Mouse (Mus musculus) forebrain, embryonic 10.5 days (tissue): ENCODE measurements at regions not wholly inside any gene's neighbourhood (a gene's known extent, or its start where the extent isn't known, plus 50 kb on each side); places are given as distances from the start of the nearest gene placed in this dataset.

Experiments
- DNase-seq: peaks from one replicate; pipeline ENCODE4 v3.0.0-alpha.2; 2017; ENCODE audit warnings: low spot score; ENCODE audit errors: extremely low spot score
- H3K27ac ChIP-seq: fragments of 300-500 bp; sonication (generic); 2 replicates; pipeline ENCODE4 v1.5.1; 2016; ENCODE audit warnings: mild to moderate bottlenecking
- H3K27me3 ChIP-seq: fragments of 300-500 bp; sonication (generic); 2 replicates; pipeline ENCODE4 v1.6.1; 2016; ENCODE audit warnings: mild to moderate bottlenecking; ENCODE audit not compliant: poor library complexity, severe bottlenecking
- H3K36me3 ChIP-seq: fragments of 300-500 bp; sonication (generic); replicated peaks from 2 replicates; pipeline ENCODE4 v1.6.1; 2016; ENCODE audit warnings: mild to moderate bottlenecking, moderate library complexity
- H3K4me1 ChIP-seq: fragments of 300-500 bp; sonication (generic); 2 replicates; pipeline ENCODE4 v1.6.1; 2016
- H3K4me3 ChIP-seq: fragments of 300-500 bp; sonication (generic); 2 replicates; pipeline ENCODE4 v1.5.1; 2016; ENCODE audit warnings: mild to moderate bottlenecking, moderate library complexity
- H3K9me3 ChIP-seq: fragments of 300-500 bp; sonication (generic); 2 replicates; pipeline ENCODE4 v1.6.1; 2016; ENCODE audit warnings: mild to moderate bottlenecking, moderate library complexity
- WGBS: fragments of 180-500 bp; shearing (Covaris S2); methylation state at CpG from one replicate; pipeline ENCODE4 v1.1.7; 2016; 5-methylcytosine and 5-hydroxymethylcytosine counted together

GRCm38 (mm10) chr6:36004701-36005100, 383.2 kb upstream of the Chrm2 start:
- DNase-seq, result peak; percentile 15

DNA sequence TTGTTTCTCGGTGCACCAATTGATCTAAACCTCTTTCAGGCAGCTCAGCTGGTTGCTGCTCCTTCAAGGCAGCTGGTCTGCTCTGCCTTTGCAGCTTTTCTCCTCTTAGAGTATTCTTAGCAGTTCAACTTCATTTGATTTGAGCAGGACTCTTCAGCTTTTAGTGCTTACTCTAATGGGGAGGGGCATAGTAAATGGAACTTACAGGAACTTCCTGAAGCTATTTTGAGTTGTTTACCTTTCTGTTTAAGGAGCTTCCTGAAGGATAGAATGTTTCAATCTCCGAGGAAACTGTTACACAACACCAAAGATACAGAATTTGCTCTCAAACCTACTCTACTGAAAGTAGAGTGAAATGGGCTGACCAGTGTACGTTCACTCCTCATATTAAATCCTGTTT, 385.8 kb upstream of the Chrm2 start:
- Histone ChIP-seq H3K9me3 (no peaks in the 10 kb centered on the region), H3K4me3 (no peak overlapping the region), H3K27ac (no peak overlapping the region), H3K4me1 (no peaks in the 10 kb centered on the region), H3K36me3 (no peaks in the 10 kb centered on the region), H3K27me3 (no peaks in the 10 kb centered on the region)
- WGBS, result 80% methylated on average over 3 of the region's 3 CpGs
- DNase-seq, result no peak

More at GRCm38 (mm10) chr6:36004701-36005100, 383.2 kb upstream of the Chrm2 start:
- Histone ChIP-seq H3K27me3 (no peaks in the 10 kb centered on the region), H3K4me3 (no peak overlapping the region), H3K4me1 (no peaks in the 10 kb centered on the region), H3K27ac (no peak overlapping the region), H3K9me3 (no peaks in the 10 kb centered on the region), H3K36me3 (no peaks in the 10 kb centered on the region)
- 51% methylated on average over 1 of the region's 1 CpGs for WGBS

DNA sequence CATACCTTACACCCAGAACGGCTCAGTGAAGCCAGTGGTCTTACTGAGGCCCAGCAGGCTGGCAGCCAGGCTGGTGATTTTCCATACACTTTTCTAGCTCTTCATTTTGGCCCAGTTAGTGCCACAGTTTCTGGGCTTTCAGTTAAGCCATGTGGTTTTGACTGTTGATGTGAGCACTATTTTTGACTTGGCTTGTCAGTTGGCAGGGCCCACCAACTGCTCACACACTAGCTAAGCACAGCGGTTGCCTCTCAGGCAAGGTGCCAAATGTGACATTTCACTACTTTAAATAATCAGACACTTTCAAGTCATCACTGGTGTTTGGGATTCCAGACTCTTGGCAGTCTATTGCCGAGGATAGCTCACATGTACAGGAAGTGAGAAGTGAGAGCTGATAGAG, 399.0 kb upstream of the Chrm2 start:
- no peak for DNase-seq
- Histone ChIP-seq H3K4me3 (no peak overlapping the region), H3K27ac (no peak overlapping the region), H3K4me1 (no peaks in the 10 kb centered on the region), H3K27me3 (no peaks in the 10 kb centered on the region), H3K9me3 (no peaks in the 10 kb centered on the region), H3K36me3 (no peaks in the 10 kb centered on the region)
- WGBS, result 88% methylated on average over 3 of the region's 3 CpGs

DNA sequence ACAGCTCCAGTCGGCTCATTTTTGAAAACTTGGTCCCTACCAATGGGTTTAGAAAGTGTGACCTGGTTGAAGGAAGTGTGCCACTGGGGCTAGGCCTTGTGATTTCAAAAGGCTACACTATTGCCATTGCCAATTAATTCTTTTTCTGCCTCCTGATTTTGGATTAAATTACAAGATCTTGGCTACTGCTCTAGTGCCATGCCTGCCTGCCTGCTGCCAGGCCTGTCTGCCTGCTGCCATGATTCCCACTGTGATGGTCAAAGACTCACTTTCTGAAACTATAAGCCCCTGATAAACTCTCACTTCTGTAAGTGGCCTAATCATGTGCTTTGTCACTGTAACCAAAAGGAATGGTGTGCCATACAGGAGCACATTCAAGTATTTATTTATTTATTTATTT, 400.4 kb upstream of the Mtpn start:
- H3K9me3 ChIP-seq, result no peaks in the 10 kb centered on the region
- DNase-seq, result no peak
- H3K27ac ChIP-seq, result no peak overlapping the region
- no peak overlapping the region for H3K4me3 ChIP-seq
- H3K27me3 ChIP-seq, result no peaks in the 10 kb centered on the region
- H3K36me3 ChIP-seq, result no peaks in the 10 kb centered on the region
- no peaks in the 10 kb centered on the region for H3K4me1 ChIP-seq
- WGBS, result 87% methylated on average over 1 of the region's 1 CpGs

GRCm38 (mm10) chr6:35924189-35924588, 384.5 kb upstream of the Mtpn start:
- no peaks in the 10 kb centered on the region for H3K4me1 ChIP-seq
- DNase-seq, result no peak

GRCm38 (mm10) chr6:35897990-35898389, 358.3 kb upstream of the Mtpn start:
- Histone ChIP-seq H3K27me3 (no peaks in the 10 kb centered on the region), H3K4me3 (no peak overlapping the region), H3K27ac (no peak overlapping the region), H3K9me3 (no peaks in the 10 kb centered on the region), H3K36me3 (no peaks in the 10 kb centered on the region), H3K4me1 (no peaks in the 10 kb centered on the region)
- 70% methylated on average over 2 of the region's 2 CpGs for WGBS
- no peak for DNase-seq

More at GRCm38 (mm10) chr6:35924189-35924588, 384.5 kb upstream of the Mtpn start:
- H3K27ac ChIP-seq, result no peak overlapping the region
- no peaks in the 10 kb centered on the region for H3K36me3 ChIP-seq
- no peaks in the 10 kb centered on the region for H3K27me3 ChIP-seq
- H3K9me3 ChIP-seq, result no peaks in the 10 kb centered on the region
- no peak overlapping the region for H3K4me3 ChIP-seq

GRCm38 (mm10) chr6:35895692-35896091, 356.0 kb upstream of the Mtpn start:
- H3K9me3 ChIP-seq, result no peaks in the 10 kb centered on the region
- no peak overlapping the region for H3K4me3 ChIP-seq
- WGBS, result 91% methylated on average over 2 of the region's 2 CpGs
- DNase-seq, result no peak
- H3K27ac ChIP-seq, result no peak overlapping the region
- H3K27me3 ChIP-seq, result no peaks in the 10 kb centered on the region
- H3K36me3 ChIP-seq, result no peaks in the 10 kb centered on the region
- H3K4me1 ChIP-seq, result no peaks in the 10 kb centered on the region

DNA sequence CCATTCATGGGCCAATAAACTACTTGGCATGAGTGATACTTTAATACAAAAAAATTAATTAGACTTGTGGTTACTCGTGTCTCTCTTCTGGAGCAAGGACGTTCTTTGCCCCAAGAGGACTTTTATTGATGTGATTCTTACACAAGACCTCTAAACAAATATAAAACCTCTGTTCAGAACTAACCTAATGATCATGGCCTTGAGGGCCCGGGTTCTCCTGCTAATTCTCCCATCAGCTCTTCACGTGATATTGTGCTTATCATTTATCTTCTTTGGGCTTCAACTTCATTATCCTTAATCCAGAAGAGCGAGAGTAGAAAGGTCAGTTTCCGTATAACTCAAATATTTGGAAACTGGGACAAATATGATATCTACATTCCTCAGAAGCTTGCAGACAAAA, 335.0 kb upstream of the Mtpn start:
- Histone ChIP-seq H3K27me3 (no peaks in the 10 kb centered on the region), H3K36me3 (no peaks in the 10 kb centered on the region), H3K4me3 (no peak overlapping the region), H3K27ac (no peak overlapping the region), H3K4me1 (no peaks in the 10 kb centered on the region), H3K9me3 (no peaks in the 10 kb centered on the region)
- 92% methylated on average over 6 of the region's 6 CpGs for whole genome bisulfite sequencing
- DNase-seq, result no peak

- Histone ChIP-seq H3K36me3 (no peaks in the 10 kb centered on the region), H3K27me3 (no peaks in the 10 kb centered on the region), H3K9me3 (no peaks in the 10 kb centered on the region), H3K4me1 (no peaks in the 10 kb centered on the region), H3K4me3 (no peak overlapping the region), H3K27ac (no peak overlapping the region)
- DNase-seq, result no peak
- WGBS, result 61% methylated on average over 7 of the region's 7 CpGs
Measured at GRCm38 (mm10) chr6:35871388-35871787, 331.7 kb upstream of the Mtpn start.

- H3K9me3 ChIP-seq, result no peaks in the 10 kb centered on the region
- H3K36me3 ChIP-seq, result no peaks in the 10 kb centered on the region
- no peak overlapping the region for H3K27ac ChIP-seq
- H3K4me1 ChIP-seq, result no peaks in the 10 kb centered on the region
- DNase-seq, result no peak
- H3K27me3 ChIP-seq, result no peaks in the 10 kb centered on the region
- no peak overlapping the region for H3K4me3 ChIP-seq
- WGBS, result 87% methylated on average over 6 of the region's 6 CpGs
Measured at GRCm38 (mm10) chr6:35864218-35864617, 324.5 kb upstream of the Mtpn start.

DNA sequence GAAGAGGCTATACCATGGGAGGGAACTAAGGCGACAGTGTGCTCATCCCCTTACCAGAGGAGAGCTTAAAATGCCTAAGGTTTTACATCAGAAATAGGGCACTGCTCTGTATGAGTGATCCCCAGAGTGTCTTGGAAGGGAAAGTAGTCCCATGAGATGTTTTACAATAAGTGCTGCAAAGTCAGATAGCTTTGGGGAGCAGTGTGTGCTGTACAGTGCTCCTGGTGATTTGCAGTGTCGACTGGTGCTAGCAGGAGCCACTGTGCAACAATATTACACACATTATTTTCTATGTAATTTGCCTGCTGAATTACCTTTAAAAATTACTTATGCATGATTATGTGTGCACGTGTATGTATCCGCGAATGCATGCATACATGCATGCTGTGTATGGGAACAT, 314.3 kb upstream of the Mtpn start:
- H3K27me3 ChIP-seq, result no peaks in the 10 kb centered on the region
- 90% methylated on average over 5 of the region's 5 CpGs for WGBS

DNA sequence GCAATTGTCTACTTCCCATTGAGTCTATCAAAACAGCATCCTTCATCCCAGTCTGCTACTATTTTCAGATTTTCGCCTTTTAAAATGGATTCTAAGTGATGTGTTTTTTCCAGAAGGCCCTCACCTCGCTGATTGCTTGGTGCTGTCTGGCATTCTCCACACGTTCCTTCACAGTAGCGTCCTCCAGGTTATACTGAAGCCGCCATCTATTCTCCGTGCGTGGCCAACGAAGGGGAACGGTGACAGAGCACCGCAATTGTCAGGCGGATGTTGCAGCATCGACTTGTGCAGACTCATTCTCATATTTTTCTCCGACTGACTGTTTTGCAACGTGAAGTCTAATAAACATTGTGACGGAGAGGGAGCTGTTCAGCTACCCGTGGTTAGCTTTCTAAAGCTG, 277.0 kb upstream of the Mtpn start:
- Histone ChIP-seq H3K27ac (no peak overlapping the region), H3K9me3 (no peaks in the 10 kb centered on the region), H3K4me1 (no peaks in the 10 kb centered on the region), H3K36me3 (no peaks in the 10 kb centered on the region), H3K4me3 (no peak overlapping the region), H3K27me3 (no peaks in the 10 kb centered on the region)
- DNase-seq, result no peak
- 88% methylated on average over 16 of the region's 16 CpGs for WGBS

More for the DNA sequence above, 314.3 kb upstream of the Mtpn start:
- no peaks in the 10 kb centered on the region for H3K9me3 ChIP-seq
- H3K36me3 ChIP-seq, result no peaks in the 10 kb centered on the region
- no peak overlapping the region for H3K27ac ChIP-seq
- DNase-seq, result no peak
- H3K4me1 ChIP-seq, result no peaks in the 10 kb centered on the region
- H3K4me3 ChIP-seq, result no peak overlapping the region

- H3K27ac ChIP-seq, result no peak overlapping the region
- no peaks in the 10 kb centered on the region for H3K9me3 ChIP-seq
- no peaks in the 10 kb centered on the region for H3K27me3 ChIP-seq
- no peaks in the 10 kb centered on the region for H3K4me1 ChIP-seq
- 80% methylated on average over 5 of the region's 5 CpGs for WGBS
- no peak for DNase-seq
- no peak overlapping the region for H3K4me3 ChIP-seq
- H3K36me3 ChIP-seq, result no peaks in the 10 kb centered on the region
Measured at GRCm38 (mm10) chr6:35814476-35814875, 274.8 kb upstream of the Mtpn start.

GRCm38 (mm10) chr6:35805738-35806137, 266.1 kb upstream of the Mtpn start:
- Histone ChIP-seq H3K4me3 (no peak overlapping the region), H3K36me3 (no peaks in the 10 kb centered on the region), H3K9me3 (no peaks in the 10 kb centered on the region), H3K27me3 (no peaks in the 10 kb centered on the region), H3K4me1 (no peaks in the 10 kb centered on the region), H3K27ac (no peak overlapping the region)
- 87% methylated on average over 2 of the region's 2 CpGs for WGBS
- no peak for DNase-seq
